Mouse (Mus musculus): ENCODE results near the gene Il17d. TPM values are rescaled to one million over a fixed set of nuclear protein-coding genes. Genes with fewer than 3 reads are reported as not detected.

Il17d gene
- total and polyA plus RNA-seq, 2 experiments from 2014 or later: 3.0 to 5.3 TPM

DNA sequence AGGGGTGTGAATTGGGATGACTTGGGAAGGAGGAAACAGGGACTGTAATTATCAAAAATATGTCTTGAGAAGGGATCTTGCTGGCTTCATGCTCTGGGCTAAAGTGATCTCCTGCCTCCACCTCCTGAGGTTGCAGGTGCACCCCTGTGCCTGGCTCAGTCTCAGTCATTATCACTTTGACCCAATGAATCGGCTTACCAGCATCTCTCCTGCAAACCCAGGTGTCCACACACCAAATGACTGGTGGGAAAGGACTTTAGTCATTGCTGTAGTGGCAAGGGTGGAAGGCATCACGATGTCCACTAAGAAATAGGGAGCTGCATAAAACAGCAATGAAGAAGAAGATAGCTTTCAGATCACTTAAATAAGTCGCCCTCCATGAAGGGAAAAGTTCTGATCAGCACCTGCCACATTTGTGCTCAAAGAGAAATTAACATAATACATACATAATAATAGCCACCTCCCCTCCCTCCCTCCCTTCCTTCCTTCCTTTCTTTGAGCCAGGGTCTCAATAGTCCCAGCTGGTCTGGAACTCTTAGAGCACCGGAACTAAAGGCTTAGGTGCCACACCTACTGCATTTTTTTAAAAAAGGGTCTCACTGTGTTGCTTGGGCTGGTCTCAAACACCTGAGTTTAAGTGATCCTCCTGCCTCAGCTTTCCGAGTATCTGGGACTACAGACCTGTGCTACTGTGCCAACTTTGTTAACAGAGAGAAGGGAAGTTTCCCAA is 5.4 kb downstream of the Il17d start:
- no peak for DNase-seq (ENCODE audit: low spot score)
- Histone ChIP-seq H3K36me3 (replicated peaks; ENCODE audit: control insufficient read depth, insufficient read depth, low read length) (no peaks in the 10 kb centered on the region), H3K4me1 (ENCODE audit: control insufficient read depth, insufficient read depth) (peaks cover 24% of the 10 kb centered on the region), H3K27me3 (ENCODE audit: control insufficient read depth, insufficient read depth, low read length) (peaks cover 7% of the 10 kb centered on the region), H3K27ac (ENCODE audit: low read depth) (peak overlapping the region; percentile 50), H3K9me3 (replicated peaks; ENCODE audit: control insufficient read depth, low read length) (no peaks in the 10 kb centered on the region), H3K9ac (replicated peaks; ENCODE audit: low read depth, low read length) (peak overlapping the region; percentile 21; the same call in 1 of the 2 replicates), H3K4me2 (ENCODE audit: low read depth, low read length) (no peak overlapping the region), H3K4me3 (ENCODE audit: low read depth, low read length) (no peak overlapping the region)
- WGBS: 70% methylated on average over 5 of the region's 5 CpGs
- no peak for TF ChIP-seq EP300 (IDR thresholded peaks at IDR 0.05; ENCODE audit: low read depth)
- no peak for TF ChIP-seq CTCF (IDR thresholded peaks at IDR 0.05; ENCODE audit: low read depth)
- ATAC-seq (ENCODE audit: insufficient read depth, low read depth): no peak

DNA sequence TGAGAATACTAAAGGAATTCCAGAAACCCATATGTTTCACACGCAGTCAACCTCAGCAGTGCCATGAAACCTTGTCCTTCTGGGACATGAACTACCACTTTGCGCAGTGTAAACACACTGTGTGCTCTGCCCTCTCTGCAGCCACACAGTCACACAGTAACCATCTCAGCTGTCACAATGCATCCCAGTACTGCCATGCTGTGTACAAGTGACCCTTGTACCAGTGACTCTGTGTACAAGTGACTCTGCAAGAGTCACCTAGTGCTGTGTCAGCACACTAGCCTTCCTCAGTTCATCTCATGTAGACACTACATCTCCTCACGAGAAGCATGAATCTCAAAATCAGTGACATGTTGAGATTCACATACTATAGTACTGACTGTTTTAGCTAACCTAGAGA is 8.0 kb downstream of the Il17d start:
- no peak for TF ChIP-seq EP300 (IDR thresholded peaks at IDR 0.05; ENCODE audit: low read depth)
- no peak for TF ChIP-seq CTCF (IDR thresholded peaks at IDR 0.05; ENCODE audit: low read depth)
- 80% methylated on average over 3 of the region's 3 CpGs for WGBS

DNA sequence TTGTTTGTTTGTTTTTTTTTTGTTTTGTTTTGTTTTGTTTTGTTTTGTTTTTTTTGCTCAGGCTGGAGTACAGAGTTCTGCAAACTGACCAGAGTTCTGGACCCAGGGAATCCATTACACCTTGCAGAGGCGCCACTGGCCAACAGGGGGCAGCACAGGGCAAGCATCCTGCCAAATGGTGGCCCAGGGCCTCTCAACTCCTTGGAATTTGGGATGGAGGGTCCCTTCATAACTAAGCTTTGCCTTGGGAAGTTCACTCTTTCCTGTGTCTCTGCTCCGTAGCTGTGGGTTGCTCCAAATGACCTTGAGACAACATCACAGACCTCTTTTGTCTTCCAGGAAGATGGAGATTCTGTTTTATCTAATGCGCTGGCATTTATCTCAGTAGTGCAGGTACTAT is 8.6 kb downstream of the Il17d start:
- TF ChIP-seq EP300 (IDR thresholded peaks at IDR 0.05; ENCODE audit: low read depth) (no peak), CTCF (IDR thresholded peaks at IDR 0.05; ENCODE audit: low read depth) (peak; percentile 77)
- H3K27ac ChIP-seq (ENCODE audit: low read depth): no peak overlapping the region
- no peaks in the 10 kb centered on the region for H3K36me3 ChIP-seq (replicated peaks; ENCODE audit: control insufficient read depth, insufficient read depth, low read length)
- peaks cover 54% of the 10 kb centered on the region for H3K4me1 ChIP-seq (ENCODE audit: control insufficient read depth, insufficient read depth)
- no peaks in the 10 kb centered on the region for H3K27me3 ChIP-seq (ENCODE audit: control insufficient read depth, insufficient read depth, low read length)
- H3K9me3 ChIP-seq (replicated peaks; ENCODE audit: control insufficient read depth, low read length): no peaks in the 10 kb centered on the region
- H3K9ac ChIP-seq (replicated peaks; ENCODE audit: low read depth, low read length): no peak overlapping the region
- no peak overlapping the region for H3K4me3 ChIP-seq (ENCODE audit: low read depth, low read length)
- WGBS: 47% methylated on average over 3 of the region's 3 CpGs
- peak; percentile 25 for DNase-seq (ENCODE audit: low spot score)
- no peak overlapping the region for H3K4me2 ChIP-seq (ENCODE audit: low read depth, low read length)
- no peak for ATAC-seq (ENCODE audit: insufficient read depth, low read depth)

More for the DNA sequence above, 8.0 kb downstream of the Il17d start:
- Histone ChIP-seq H3K4me1 (ENCODE audit: control insufficient read depth, insufficient read depth) (peaks cover 47% of the 10 kb centered on the region), H3K27me3 (ENCODE audit: control insufficient read depth, insufficient read depth, low read length) (no peaks in the 10 kb centered on the region), H3K9ac (replicated peaks; ENCODE audit: low read depth, low read length) (no peak overlapping the region), H3K36me3 (replicated peaks; ENCODE audit: control insufficient read depth, insufficient read depth, low read length) (no peaks in the 10 kb centered on the region), H3K4me3 (ENCODE audit: low read depth, low read length) (no peak overlapping the region), H3K4me2 (ENCODE audit: low read depth, low read length) (no peak overlapping the region), H3K9me3 (replicated peaks; ENCODE audit: control insufficient read depth, low read length) (no peaks in the 10 kb centered on the region), H3K27ac (ENCODE audit: low read depth) (no peak overlapping the region)
- ATAC-seq (ENCODE audit: insufficient read depth, low read depth): no peak
- DNase-seq (ENCODE audit: low spot score): no peak

DNA sequence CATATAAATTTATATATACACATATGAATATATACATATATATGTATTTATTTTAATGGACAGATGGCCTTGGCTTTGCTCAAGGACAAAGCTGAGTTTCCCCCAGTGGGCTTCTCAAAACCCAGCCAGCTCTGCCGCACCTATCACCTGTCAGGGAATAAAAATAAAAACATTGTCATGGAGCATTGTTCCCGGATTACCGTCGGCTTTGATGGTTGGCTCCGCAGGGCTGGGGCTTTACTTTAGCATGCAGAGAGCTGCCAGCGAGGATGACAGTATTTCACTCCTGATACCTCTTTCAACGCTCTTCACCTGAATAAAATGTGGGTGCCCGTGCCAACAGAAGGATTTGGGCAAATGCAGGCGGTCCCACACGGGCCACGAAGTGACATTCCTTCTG is 9.3 kb downstream of the Il17d start:
- DNase-seq (ENCODE audit: low spot score): no peak
- no peaks in the 10 kb centered on the region for H3K27me3 ChIP-seq (ENCODE audit: control insufficient read depth, insufficient read depth, low read length)
- no peaks in the 10 kb centered on the region for H3K9me3 ChIP-seq (replicated peaks; ENCODE audit: control insufficient read depth, low read length)
- 44% methylated on average over 11 of the region's 11 CpGs for WGBS
- no peak overlapping the region for H3K9ac ChIP-seq (replicated peaks; ENCODE audit: low read depth, low read length)
- peaks cover 53% of the 10 kb centered on the region for H3K4me1 ChIP-seq (ENCODE audit: control insufficient read depth, insufficient read depth)
- no peaks in the 10 kb centered on the region for H3K36me3 ChIP-seq (replicated peaks; ENCODE audit: control insufficient read depth, insufficient read depth, low read length)
- ATAC-seq (ENCODE audit: insufficient read depth, low read depth): no peak
- no peak for TF ChIP-seq EP300 (IDR thresholded peaks at IDR 0.05; ENCODE audit: low read depth)
- no peak for TF ChIP-seq CTCF (IDR thresholded peaks at IDR 0.05; ENCODE audit: low read depth)
- no peak overlapping the region for H3K4me3 ChIP-seq (ENCODE audit: low read depth, low read length)
- H3K4me2 ChIP-seq (ENCODE audit: low read depth, low read length): no peak overlapping the region
- no peak overlapping the region for H3K27ac ChIP-seq (ENCODE audit: low read depth)

DNA sequence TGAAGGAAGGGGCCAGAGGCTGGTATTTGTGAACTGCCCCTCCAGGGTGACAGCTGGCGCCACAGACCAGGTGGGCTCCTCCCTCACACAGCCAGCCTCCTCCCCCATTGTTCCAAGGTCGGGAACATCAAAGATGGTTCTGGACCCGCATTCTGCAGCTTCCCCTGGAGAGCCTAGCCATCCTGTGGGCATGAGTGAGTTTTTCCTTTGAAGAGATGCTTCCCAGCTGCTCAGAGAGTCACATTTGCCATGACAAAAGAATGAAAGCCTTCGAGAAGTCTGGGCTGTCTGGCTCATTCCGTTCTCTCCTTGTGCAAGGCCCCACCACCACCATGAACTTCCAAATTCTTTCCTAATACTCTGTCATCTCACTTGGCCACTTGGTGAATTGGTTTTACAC is 9.8 kb downstream of the Il17d start:
- Histone ChIP-seq H3K4me1 (ENCODE audit: control insufficient read depth, insufficient read depth) (peaks cover 47% of the 10 kb centered on the region), H3K27ac (ENCODE audit: low read depth) (peak overlapping the region; percentile 83), H3K4me2 (ENCODE audit: low read depth, low read length) (no peak overlapping the region; the same call in 1 of the 2 replicates), H3K36me3 (replicated peaks; ENCODE audit: control insufficient read depth, insufficient read depth, low read length) (no peaks in the 10 kb centered on the region), H3K9me3 (replicated peaks; ENCODE audit: control insufficient read depth, low read length) (no peaks in the 10 kb centered on the region), H3K4me3 (ENCODE audit: low read depth, low read length) (no peak overlapping the region), H3K27me3 (ENCODE audit: control insufficient read depth, insufficient read depth, low read length) (no peaks in the 10 kb centered on the region), H3K9ac (replicated peaks; ENCODE audit: low read depth, low read length) (no peak overlapping the region; the same call in 1 of the 2 replicates)
- WGBS: 41% methylated on average over 5 of the region's 5 CpGs
- TF ChIP-seq EP300 (IDR thresholded peaks at IDR 0.05; ENCODE audit: low read depth): no peak
- no peak for TF ChIP-seq CTCF (IDR thresholded peaks at IDR 0.05; ENCODE audit: low read depth)
- ATAC-seq (ENCODE audit: insufficient read depth, low read depth) (no peak), DNase-seq (ENCODE audit: low spot score) (no peak)

Data from heart, postnatal 0 days (tissue).